Mouse (Mus musculus): Measurements from ENCODE around the gene Homez.

DNA sequence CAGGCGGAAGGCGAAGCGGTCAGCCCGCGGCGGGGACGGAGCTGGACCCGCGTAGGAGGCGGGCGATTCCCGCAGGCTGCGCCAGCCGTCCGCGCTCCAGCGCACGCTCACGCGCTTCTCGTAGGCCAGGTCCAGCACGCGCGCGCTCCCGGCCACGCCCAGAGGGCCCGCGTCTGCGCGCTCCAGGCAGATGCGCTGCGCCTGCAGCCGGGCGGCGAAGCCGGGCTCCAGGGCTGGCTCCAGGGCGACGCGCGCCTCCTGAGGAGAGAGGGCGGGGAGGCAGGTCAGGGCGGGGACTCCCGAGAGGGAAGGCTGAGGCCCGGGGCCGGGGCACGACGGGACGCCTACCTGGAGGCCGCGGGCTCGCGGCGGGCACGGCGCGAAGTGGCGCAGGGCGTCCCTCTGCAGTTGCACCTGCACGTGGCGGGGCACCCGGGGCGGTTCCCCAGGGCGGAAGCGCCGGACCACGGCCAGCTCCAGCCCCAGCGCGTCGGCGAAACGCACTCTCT lies 5.8 kb upstream of the Homez start:
- TF ChIP-seq CTCF (IDR thresholded peaks at IDR 0.05) (no peak), EP300 (IDR thresholded peaks at IDR 0.05) (no peak)

Measured in lung, postnatal 0 days (tissue).